Mouse (Mus musculus) kidney, adult 8-10 months (tissue): Measurements from ENCODE around the gene Klhl25.
"Not testable (repeated sequence)": the region's sequence is repeated elsewhere in the genome, so short reads cannot be mapped to it uniquely, and the experiment has no call there.

Experiments used
- DNase-seq, 2 experiments: peaks; one replicate each; pipeline ENCODE4 v3.0.0; 2022

Klhl25 gene

GRCm38 (mm10) chr7:75879436-75879835 is 31.3 kb downstream of the Klhl25 start:
- DNase-seq, result not testable (repeated sequence)

- no peak for DNase-seq
Observed at GRCm38 (mm10) chr7:75880236-75880635, 32.1 kb downstream of the Klhl25 start.

- DNase-seq, result peak; percentile 27 to 71
Observed at GRCm38 (mm10) chr7:75880650-75881049, 32.5 kb downstream of the Klhl25 start.

- DNase-seq, result no peak
Observed at GRCm38 (mm10) chr7:75881376-75881775, 33.3 kb downstream of the Klhl25 start.

GRCm38 (mm10) chr7:75881791-75882190 is 33.7 kb downstream of the Klhl25 start:
- DNase-seq, result no peak

- DNase-seq, result no peak
Observed at GRCm38 (mm10) chr7:75891466-75891865, 43.4 kb downstream of the Klhl25 start.

GRCm38 (mm10) chr7:75892737-75893136 is 44.6 kb downstream of the Klhl25 start:
- DNase-seq, result no peak

- DNase-seq, result no peak
Observed at GRCm38 (mm10) chr7:75893709-75894108, 45.6 kb downstream of the Klhl25 start.

- DNase-seq, result no peak
Observed at GRCm38 (mm10) chr7:75897041-75897440, 48.9 kb downstream of the Klhl25 start.

- DNase-seq, result no peak
Observed at GRCm38 (mm10) chr7:75899102-75899501, 51.0 kb downstream of the Klhl25 start.

GRCm38 (mm10) chr7:75899517-75899916 is 51.4 kb downstream of the Klhl25 start:
- no peak for DNase-seq

- no peak for DNase-seq
Observed at GRCm38 (mm10) chr7:75899954-75900353, 51.8 kb downstream of the Klhl25 start.

- no peak for DNase-seq
Observed at GRCm38 (mm10) chr7:75905145-75905544, 57.0 kb downstream of the Klhl25 start.

GRCm38 (mm10) chr7:75910035-75910651 is 62.0 kb downstream of the Klhl25 start:
- peak; percentile 34 to 54 for DNase-seq

- no peak for DNase-seq
Observed at GRCm38 (mm10) chr7:75910652-75911035, 62.5 kb downstream of the Klhl25 start.

- DNase-seq, result peak; percentile 28 to 62
Observed at GRCm38 (mm10) chr7:75913952-75914351, 65.8 kb downstream of the Klhl25 start.

GRCm38 (mm10) chr7:75915550-75915949 is 67.4 kb downstream of the Klhl25 start:
- not testable (repeated sequence) for DNase-seq

- DNase-seq, result no peak
Observed at GRCm38 (mm10) chr7:75917662-75918061, 69.6 kb downstream of the Klhl25 start.

- not testable (repeated sequence) for DNase-seq
Observed at GRCm38 (mm10) chr7:75919745-75920144, 71.6 kb downstream of the Klhl25 start.
